Mouse (Mus musculus) megakaryocyte-erythroid progenitor cell, adult 5-6 weeks (primary cell): ENCODE data around the gene 2310079G19Rik. TPM values are rescaled to one million over a fixed set of nuclear protein-coding genes. Genes with fewer than 3 reads are reported as not detected.

Experiments
- total RNA-seq, 2 experiments: library from RNA; stranded (forward) in 1 of 2; stranded (reverse) in 1 of 2; fragments of 200-1000, 215-1000 nt in 1 of 2; fragments of >200 nt in 1 of 2; fragmentation: Nextera tagmentation in 1 of 2; gene quantifications; 2 replicates each; pipeline ENCODE4 v1.2.3; 2014 to 2017

The 2310079G19Rik gene
- total RNA-seq, 2 experiments from 2014 or later, result not detected

Other genes starting within 250 kb of the 2310079G19Rik start
- not detected in 2 replicates for gene Cldn17, start 120.7 kb downstream of the 2310079G19Rik start, total RNA-seq (2014; fragmentation: Nextera tagmentation)
- gene Cldn17, start 120.7 kb downstream of the 2310079G19Rik start, total RNA-seq (2017), result not detected in 2 replicates
- not detected in 2 replicates for gene Cldn8, start 64.5 kb downstream of the 2310079G19Rik start, total RNA-seq (2014; fragmentation: Nextera tagmentation)
- not detected in 2 replicates for gene Cldn8, start 64.5 kb downstream of the 2310079G19Rik start, total RNA-seq (2017)
- not detected in 2 replicates for gene Krtap24-1, start 15.4 kb downstream of the 2310079G19Rik start, total RNA-seq (2014; fragmentation: Nextera tagmentation)
- not detected in 2 replicates for gene Krtap24-1, start 15.4 kb downstream of the 2310079G19Rik start, total RNA-seq (2017)
- not detected in 2 replicates for gene Krtap26-1, start 20.1 kb upstream of the 2310079G19Rik start, total RNA-seq (2014; fragmentation: Nextera tagmentation)
- not detected in 2 replicates for gene Krtap26-1, start 20.1 kb upstream of the 2310079G19Rik start, total RNA-seq (2017)
- gene Krtap27-1, start 44.0 kb upstream of the 2310079G19Rik start, total RNA-seq (2014; fragmentation: Nextera tagmentation), result not detected in 2 replicates
- not detected in 2 replicates for gene Krtap27-1, start 44.0 kb upstream of the 2310079G19Rik start, total RNA-seq (2017)
- not detected in 2 replicates for gene 2310061N02Rik, start 80.3 kb upstream of the 2310079G19Rik start, total RNA-seq (2014; fragmentation: Nextera tagmentation)
- not detected in 2 replicates for gene 2310061N02Rik, start 80.3 kb upstream of the 2310079G19Rik start, total RNA-seq (2017)
- not detected in 2 replicates for gene Krtap13-1, start 101.2 kb upstream of the 2310079G19Rik start, total RNA-seq (2014; fragmentation: Nextera tagmentation)
- not detected in 2 replicates for gene Krtap13-1, start 101.2 kb upstream of the 2310079G19Rik start, total RNA-seq (2017)
- gene Krtap13, start 124.0 kb upstream of the 2310079G19Rik start, total RNA-seq (2014; fragmentation: Nextera tagmentation), result not detected in 2 replicates
- gene Krtap13, start 124.0 kb upstream of the 2310079G19Rik start, total RNA-seq (2017), result not detected in 2 replicates
- not detected in 2 replicates for gene 2310034C09Rik, start 131.2 kb upstream of the 2310079G19Rik start, total RNA-seq (2014; fragmentation: Nextera tagmentation)
- not detected in 2 replicates for gene 2310034C09Rik, start 131.2 kb upstream of the 2310079G19Rik start, total RNA-seq (2017)
- gene 2310057N15Rik, start 146.5 kb upstream of the 2310079G19Rik start, total RNA-seq (2014; fragmentation: Nextera tagmentation), result not detected in 2 replicates
- gene 2310057N15Rik, start 146.5 kb upstream of the 2310079G19Rik start, total RNA-seq (2017), result not detected in 2 replicates
- not detected in 2 replicates for gene Gm5965, start 150.2 kb upstream of the 2310079G19Rik start, total RNA-seq (2014; fragmentation: Nextera tagmentation)
- gene Gm5965, start 150.2 kb upstream of the 2310079G19Rik start, total RNA-seq (2017), result not detected in 2 replicates
- gene Gm20741, start 184.6 kb upstream of the 2310079G19Rik start, total RNA-seq (2014; fragmentation: Nextera tagmentation), result not detected in 2 replicates
- not detected in 2 replicates for gene Gm20741, start 184.6 kb upstream of the 2310079G19Rik start, total RNA-seq (2017)
- not detected in 2 replicates for gene Krtap15, start 192.5 kb upstream of the 2310079G19Rik start, total RNA-seq (2014; fragmentation: Nextera tagmentation)
- gene Krtap15, start 192.5 kb upstream of the 2310079G19Rik start, total RNA-seq (2017), result not detected in 2 replicates
- gene Krtap14, start 198.5 kb upstream of the 2310079G19Rik start, total RNA-seq (2014; fragmentation: Nextera tagmentation), result not detected in 2 replicates
- gene Krtap14, start 198.5 kb upstream of the 2310079G19Rik start, total RNA-seq (2017), result not detected in 2 replicates
- gene Krtap19-1, start 241.7 kb upstream of the 2310079G19Rik start, total RNA-seq (2014; fragmentation: Nextera tagmentation), result not detected in 2 replicates
- not detected in 2 replicates for gene Krtap19-1, start 241.7 kb upstream of the 2310079G19Rik start, total RNA-seq (2017)
- not detected in 2 replicates for gene Krtap19-2, start 246.6 kb upstream of the 2310079G19Rik start, total RNA-seq (2014; fragmentation: Nextera tagmentation)
- gene Krtap19-2, start 246.6 kb upstream of the 2310079G19Rik start, total RNA-seq (2017), result not detected in 2 replicates